Mouse (Mus musculus): Measurements from ENCODE around the gene Tgfb3.

Tgfb3 gene

GRCm38 (mm10) chr12:86078553-86079201, at the start of gene Tgfb3:
TSS of gene Tgfb3 (minus strand) at chr12:86079041.
- DNase-seq = peak; percentile 54

GRCm38 (mm10) chr12:86128122-86128521, 49.3 kb upstream of the Tgfb3 start:
- DNase-seq = no peak

GRCm38 (mm10) chr12:86124016-86124415, 45.2 kb upstream of the Tgfb3 start:
- DNase-seq = peak; percentile 51 to 57

GRCm38 (mm10) chr12:86116295-86116835, 37.5 kb upstream of the Tgfb3 start:
- peak; percentile 73 to 80 for DNase-seq

- peak; percentile 60 to 69 for DNase-seq
Measured at GRCm38 (mm10) chr12:86110637-86111036, 31.8 kb upstream of the Tgfb3 start.

GRCm38 (mm10) chr12:86109531-86109930, 30.7 kb upstream of the Tgfb3 start:
- no peak for DNase-seq

- DNase-seq = peak; percentile 60 to 72
Measured at GRCm38 (mm10) chr12:86107645-86108044, 28.8 kb upstream of the Tgfb3 start.

GRCm38 (mm10) chr12:86106086-86106485, 27.2 kb upstream of the Tgfb3 start:
- DNase-seq = peak in 1 of 2 experiments; percentile 21

- DNase-seq = no peak
Measured at GRCm38 (mm10) chr12:86105546-86105945, 26.7 kb upstream of the Tgfb3 start.

GRCm38 (mm10) chr12:86104297-86104696, 25.5 kb upstream of the Tgfb3 start:
- no peak for DNase-seq

- no peak for DNase-seq
Measured at GRCm38 (mm10) chr12:86103852-86104251, 25.0 kb upstream of the Tgfb3 start.

GRCm38 (mm10) chr12:86103391-86103790, 24.6 kb upstream of the Tgfb3 start:
- DNase-seq = peak; percentile 40 to 52

- DNase-seq = no peak
Measured at GRCm38 (mm10) chr12:86102686-86103085, 23.8 kb upstream of the Tgfb3 start.

- DNase-seq = no peak
Measured at GRCm38 (mm10) chr12:86100711-86101110, 21.9 kb upstream of the Tgfb3 start.

- no peak for DNase-seq
Measured at GRCm38 (mm10) chr12:86097781-86098180, 18.9 kb upstream of the Tgfb3 start.

GRCm38 (mm10) chr12:86095806-86096205, 17.0 kb upstream of the Tgfb3 start:
- no peak for DNase-seq

- DNase-seq = no peak
Measured at GRCm38 (mm10) chr12:86094075-86094474, 15.2 kb upstream of the Tgfb3 start.

GRCm38 (mm10) chr12:86091601-86092132, 12.8 kb upstream of the Tgfb3 start:
- peak; percentile 56 to 61 for DNase-seq

- DNase-seq = no peak
Measured at GRCm38 (mm10) chr12:86090764-86091163, 11.9 kb upstream of the Tgfb3 start.

GRCm38 (mm10) chr12:86088042-86088441, 9.2 kb upstream of the Tgfb3 start:
- no peak for DNase-seq

GRCm38 (mm10) chr12:86086550-86086949, 7.7 kb upstream of the Tgfb3 start:
- DNase-seq = no peak

GRCm38 (mm10) chr12:86085873-86086272, 7.0 kb upstream of the Tgfb3 start:
- no peak for DNase-seq

GRCm38 (mm10) chr12:86082481-86083012, 3.7 kb upstream of the Tgfb3 start, which contains the start of gene Ift43:
TSS of gene Ift43 (plus strand) at chr12:86082541.
- peak; percentile 94 for DNase-seq

GRCm38 (mm10) chr12:86079202-86079667, 394 bp upstream of the Tgfb3 start:
- peak; percentile 97 for DNase-seq
